Mouse (Mus musculus) heart, embryonic 12.5 days (tissue): ENCODE results near the gene Pum1. TPM values are rescaled to one million over a fixed set of nuclear protein-coding genes. Genes with fewer than 3 reads are reported as not detected.
"Not testable (repeated sequence)": the region's sequence is repeated elsewhere in the genome, so short reads cannot be mapped to it uniquely, and the experiment has no call there.

Experiments
- ATAC-seq: fragments of 200-750 bp; cut with Nextera tagmentation; 2 replicates; pipeline ENCODE4 v1.8.0; 2017; ENCODE audit warnings: moderate TSS enrichment, moderate library complexity; ENCODE audit not compliant: insufficient number of reproducible peaks, low FRiP score
- H3K27ac ChIP-seq: fragments of 300-500 bp; sonication (generic); 2 replicates; pipeline ENCODE4 v1.5.1; 2016; ENCODE audit warnings: mild to moderate bottlenecking, moderate library complexity; ENCODE audit not compliant: poor library complexity, severe bottlenecking
- H3K27me3 ChIP-seq: fragments of 300-500 bp; sonication (generic); replicated peaks from 2 replicates; pipeline ENCODE4 v1.6.1; 2016; ENCODE audit warnings: mild to moderate bottlenecking, moderate library complexity
- H3K36me3 ChIP-seq: fragments of 300-500 bp; sonication (generic); 2 replicates; pipeline ENCODE4 v1.6.1; 2016; ENCODE audit warnings: mild to moderate bottlenecking, moderate library complexity
- H3K4me1 ChIP-seq: fragments of 300-500 bp; sonication (generic); replicated peaks from 2 replicates; pipeline ENCODE4 v1.6.1; 2016; ENCODE audit warnings: mild to moderate bottlenecking
- H3K4me2 ChIP-seq: fragments of 300-500 bp; sonication (generic); 2 replicates; pipeline ENCODE4 v1.6.1; 2016; ENCODE audit warnings: mild to moderate bottlenecking, moderate library complexity
- H3K4me3 ChIP-seq: fragments of 300-500 bp; sonication (generic); 2 replicates; pipeline ENCODE4 v1.5.1; 2016; ENCODE audit warnings: mild to moderate bottlenecking
- H3K9ac ChIP-seq: fragments of 300-500 bp; sonication (generic); 2 replicates; pipeline ENCODE4 v1.6.1; 2016; ENCODE audit warnings: mild to moderate bottlenecking, moderate library complexity
- H3K9me3 ChIP-seq: fragments of 300-500 bp; sonication (generic); replicated peaks from 2 replicates; pipeline ENCODE4 v1.6.1; 2016; ENCODE audit warnings: mild to moderate bottlenecking, moderate library complexity
- WGBS: fragments of 180-500 bp; shearing (Covaris S2); methylation state at CpG from one replicate; pipeline ENCODE4 v1.1.7; 2016; 5-methylcytosine and 5-hydroxymethylcytosine counted together
- polyA plus RNA-seq: library from polyadenylated mRNA; unstranded; fragments of >200 nt; fragmentation: Nextera tagmentation; extraction: Ambion mirVana; gene quantifications from 2 replicates; pipeline ENCODE4 v1.2.1, GENCODE M21; 2016

Gene Pum1
- polyA plus RNA-seq, 1 experiment from 2014 or later: 68.7 TPM

- Histone ChIP-seq H3K4me2 (no peak overlapping the region), H3K27me3 (no peaks in the 10 kb centered on the region), H3K4me3 (no peak overlapping the region), H3K9me3 (no peaks in the 10 kb centered on the region), H3K4me1 (no peaks in the 10 kb centered on the region), H3K9ac (no peak overlapping the region), H3K27ac (no peak overlapping the region), H3K36me3 (no peaks in the 10 kb centered on the region)
- 55% methylated on average over 4 of the region's 4 CpGs for WGBS
- ATAC-seq: no peak
Measured at GRCm38 (mm10) chr4:130652546-130652945, 10.6 kb upstream of the Pum1 start.

GRCm38 (mm10) chr4:130657820-130658565 lies 5.1 kb upstream of the Pum1 start:
- no peak for ATAC-seq
- WGBS: 35% methylated on average over 1 of the region's 1 CpGs
- no peaks in the 10 kb centered on the region for H3K4me1 ChIP-seq
- H3K36me3 ChIP-seq: no peaks in the 10 kb centered on the region
- no peak overlapping the region for H3K4me2 ChIP-seq
- H3K27ac ChIP-seq: no peak overlapping the region
- no peaks in the 10 kb centered on the region for H3K9me3 ChIP-seq
- no peak overlapping the region for H3K9ac ChIP-seq
- H3K4me3 ChIP-seq: no peak overlapping the region
- H3K27me3 ChIP-seq: no peaks in the 10 kb centered on the region

- H3K9me3 ChIP-seq: no peaks in the 10 kb centered on the region
- H3K4me3 ChIP-seq: no peak overlapping the region
- H3K27ac ChIP-seq: no peak overlapping the region
- H3K27me3 ChIP-seq: no peaks in the 10 kb centered on the region
- H3K36me3 ChIP-seq: no peaks in the 10 kb centered on the region
- H3K9ac ChIP-seq: no peak overlapping the region
- ATAC-seq: no peak
- WGBS: 87% methylated on average over 6 of the region's 6 CpGs
- H3K4me2 ChIP-seq: no peak overlapping the region
- H3K4me1 ChIP-seq: no peaks in the 10 kb centered on the region
Measured at GRCm38 (mm10) chr4:130659470-130659869, 3.7 kb upstream of the Pum1 start.

- ATAC-seq: no peak
- 79% methylated on average over 2 of the region's 2 CpGs for WGBS
- no peaks in the 10 kb centered on the region for H3K36me3 ChIP-seq
- H3K4me2 ChIP-seq: no peak overlapping the region
- peaks cover under 1% of the 10 kb centered on the region for H3K4me1 ChIP-seq
- H3K4me3 ChIP-seq: no peak overlapping the region
- no peaks in the 10 kb centered on the region for H3K27me3 ChIP-seq
- H3K9ac ChIP-seq: no peak overlapping the region
- no peak overlapping the region for H3K27ac ChIP-seq
- no peaks in the 10 kb centered on the region for H3K9me3 ChIP-seq
Measured at GRCm38 (mm10) chr4:130660106-130660505, 3.0 kb upstream of the Pum1 start.

GRCm38 (mm10) chr4:130661151-130661550 lies 2.0 kb upstream of the Pum1 start:
- no peak overlapping the region for H3K9ac ChIP-seq
- WGBS: 82% methylated on average over 3 of the region's 3 CpGs
- H3K4me2 ChIP-seq: no peak overlapping the region
- no peaks in the 10 kb centered on the region for H3K9me3 ChIP-seq
- H3K27ac ChIP-seq: no peak overlapping the region
- no peak for ATAC-seq
- peaks cover 10% of the 10 kb centered on the region for H3K4me1 ChIP-seq
- H3K4me3 ChIP-seq: no peak overlapping the region
- H3K36me3 ChIP-seq: no peaks in the 10 kb centered on the region
- H3K27me3 ChIP-seq: no peaks in the 10 kb centered on the region

GRCm38 (mm10) chr4:130662305-130662704 lies 816 bp upstream of the Pum1 start:
- H3K4me2 ChIP-seq: peak overlapping the region; percentile 54; the same call in 1 of the 2 replicates

GRCm38 (mm10) chr4:130663810-130664401 lies 785 bp downstream of the Pum1 start:
- Histone ChIP-seq H3K4me2 (peak overlapping the region; percentile 71), H3K4me1 (peaks cover 28% of the 10 kb centered on the region), H3K36me3 (peaks cover 4% of the 10 kb centered on the region), H3K9me3 (no peaks in the 10 kb centered on the region), H3K27ac (peak overlapping the region; percentile 97), H3K27me3 (no peaks in the 10 kb centered on the region), H3K4me3 (peak overlapping the region; percentile 95), H3K9ac (peak overlapping the region; percentile 99)
- WGBS: under 1% methylated on average over 22 of the region's 22 CpGs
- no peak; the same call in 1 of the 2 replicates for ATAC-seq

More at GRCm38 (mm10) chr4:130662305-130662704, 816 bp upstream of the Pum1 start:
- H3K9me3 ChIP-seq, H3K27ac ChIP-seq, H3K36me3 ChIP-seq, H3K9ac ChIP-seq, H3K4me3 ChIP-seq, ATAC-seq, H3K27me3 ChIP-seq: not testable (repeated sequence)
- 80% methylated on average over 1 of the region's 1 CpGs for WGBS
- H3K4me1 ChIP-seq: peaks cover 16% of the 10 kb centered on the region

- no peaks in the 10 kb centered on the region for H3K9me3 ChIP-seq
- H3K9ac ChIP-seq: peak overlapping the region; percentile 99
- H3K4me3 ChIP-seq: peak overlapping the region; percentile 95
- ATAC-seq: no peak
- H3K4me2 ChIP-seq: peak overlapping the region; percentile 71
- peak overlapping the region; percentile 97 for H3K27ac ChIP-seq
- no peaks in the 10 kb centered on the region for H3K27me3 ChIP-seq
- peaks cover 31% of the 10 kb centered on the region for H3K4me1 ChIP-seq
- 5% methylated on average over 7 of the region's 7 CpGs for WGBS
- peaks cover 7% of the 10 kb centered on the region for H3K36me3 ChIP-seq
Measured at GRCm38 (mm10) chr4:130664414-130665029, 1.4 kb downstream of the Pum1 start.

- H3K4me2 ChIP-seq: peak overlapping the region; percentile 64
Measured at GRCm38 (mm10) chr4:130665176-130665575, 2.1 kb downstream of the Pum1 start.

GRCm38 (mm10) chr4:130667686-130668085 lies 4.6 kb downstream of the Pum1 start:
- H3K27ac ChIP-seq: 0 out of 2 replicates have a peak overlapping the region, but pooled peaks have one; percentile 16
- H3K4me1 ChIP-seq: peaks cover 44% of the 10 kb centered on the region
- 0 out of 2 replicates have a peak overlapping the region, but pooled peaks have one; percentile 24 for H3K9ac ChIP-seq
- H3K36me3 ChIP-seq: peaks cover 31% of the 10 kb centered on the region
- no peak for ATAC-seq
- 72% methylated on average over 2 of the region's 2 CpGs for WGBS
- H3K4me2 ChIP-seq: peak overlapping the region; percentile 36; the same call in 1 of the 2 replicates
- no peaks in the 10 kb centered on the region for H3K9me3 ChIP-seq
- no peaks in the 10 kb centered on the region for H3K27me3 ChIP-seq
- no peak overlapping the region for H3K4me3 ChIP-seq

More at GRCm38 (mm10) chr4:130665176-130665575, 2.1 kb downstream of the Pum1 start:
- ATAC-seq: no peak
- peak overlapping the region; percentile 23; the same call in 1 of the 2 replicates for H3K4me3 ChIP-seq
- peaks cover 31% of the 10 kb centered on the region for H3K4me1 ChIP-seq
- H3K27ac ChIP-seq: no peak overlapping the region
- WGBS: 3% methylated on average over 1 of the region's 1 CpGs
- H3K36me3 ChIP-seq: peaks cover 7% of the 10 kb centered on the region
- H3K9me3 ChIP-seq: no peaks in the 10 kb centered on the region
- no peaks in the 10 kb centered on the region for H3K27me3 ChIP-seq
- peak overlapping the region; percentile 61 for H3K9ac ChIP-seq

- H3K27ac ChIP-seq: no peak overlapping the region
- ATAC-seq: no peak
- 14% methylated on average over 2 of the region's 2 CpGs for WGBS
- H3K27me3 ChIP-seq: no peaks in the 10 kb centered on the region
- H3K4me3 ChIP-seq: no peak overlapping the region
- no peak overlapping the region for H3K9ac ChIP-seq
- peak overlapping the region; percentile 27 for H3K4me2 ChIP-seq
- H3K4me1 ChIP-seq: peaks cover 44% of the 10 kb centered on the region
- H3K9me3 ChIP-seq: no peaks in the 10 kb centered on the region
- H3K36me3 ChIP-seq: peaks cover 38% of the 10 kb centered on the region
Measured at GRCm38 (mm10) chr4:130668541-130668940, 5.4 kb downstream of the Pum1 start.
